Mouse (Mus musculus): ENCODE results near the gene Ntmt1.

- TF ChIP-seq CTCF (IDR thresholded peaks at IDR 0.05; ENCODE audit: low read depth): no peak
- no peak for TF ChIP-seq EP300 (IDR thresholded peaks at IDR 0.05; ENCODE audit: low read depth)
These were observed 38.6 kb downstream of the Ntmt1 start for GRCm38 (mm10) chr2:30846236-30846635.

All from liver, postnatal 0 days (tissue).